Mouse (Mus musculus) heart, postnatal 10 days (tissue): ENCODE data around the gene Txndc2. TPM values are rescaled to one million over a fixed set of nuclear protein-coding genes. Genes with fewer than 3 reads are reported as not detected.
"Not testable (repeated sequence)": the region's sequence is repeated elsewhere in the genome, so short reads cannot be mapped to it uniquely, and the experiment has no call there.

ENCODE experiments used
- DNase-seq, 2 experiments: peaks; one replicate each; pipeline ENCODE4 v3.0.0; 2021
- intact Hi-C: fragments of 180-260 bp; cut with DNase I; formaldehyde crosslinking; loops from one replicate; pipeline ENCODE4 v1.15.1; 2025
- total RNA-seq, 2 experiments: library from RNA; stranded (reverse); gene quantifications; 2 replicates each; pipeline ENCODE4 v1.2.3; 2021

The Txndc2 gene
- total RNA-seq, 2 experiments from 2014 or later, result 0.15 to 0.19 TPM

GRCm38 (mm10) chr17:65656731-65657130, 14.8 kb upstream of the Txndc2 start:
- intact Hi-C loops, result no loop called here
- DNase-seq, result no peak

- intact Hi-C loops, result no loop called here
- DNase-seq, result no peak
These were observed 14.1 kb upstream of the Txndc2 start for GRCm38 (mm10) chr17:65656076-65656475.

- no peak for DNase-seq
- intact Hi-C loops, result no loop called here
These were observed 13.6 kb upstream of the Txndc2 start for GRCm38 (mm10) chr17:65655608-65656007.

- DNase-seq, result no peak
- intact Hi-C loops, result no loop called here
These were observed 8.6 kb upstream of the Txndc2 start for GRCm38 (mm10) chr17:65650598-65650997.

- no peak for DNase-seq
- intact Hi-C loops, result no loop called here
These were observed 7.2 kb upstream of the Txndc2 start for GRCm38 (mm10) chr17:65649175-65649493.

GRCm38 (mm10) chr17:65648371-65649174, 6.6 kb upstream of the Txndc2 start:
- intact Hi-C loops, result no loop called here
- peak in 1 of 2 experiments; percentile 11 for DNase-seq

- intact Hi-C loops, result no loop called here
These were observed 6.0 kb upstream of the Txndc2 start for GRCm38 (mm10) chr17:65647961-65648360.

GRCm38 (mm10) chr17:65647226-65647625, 5.3 kb upstream of the Txndc2 start:
- DNase-seq, result no peak
- intact Hi-C loops, result no loop called here

More at GRCm38 (mm10) chr17:65647961-65648360, 6.0 kb upstream of the Txndc2 start:
- DNase-seq, result no peak

GRCm38 (mm10) chr17:65643579-65643978, 1.6 kb upstream of the Txndc2 start:
- intact Hi-C loops, result no loop called here

GRCm38 (mm10) chr17:65643051-65643521, 1.1 kb upstream of the Txndc2 start:
- peak; percentile 39 to 49 for DNase-seq

More at GRCm38 (mm10) chr17:65643579-65643978, 1.6 kb upstream of the Txndc2 start:
- no peak for DNase-seq

GRCm38 (mm10) chr17:65642578-65642991, 617 bp upstream of the Txndc2 start:
- DNase-seq, result no peak

More at GRCm38 (mm10) chr17:65643051-65643521, 1.1 kb upstream of the Txndc2 start:
- intact Hi-C loops, result no loop called here

GRCm38 (mm10) chr17:65639144-65639543, 2.8 kb downstream of the Txndc2 start:
- intact Hi-C loops, result no loop called here
- DNase-seq, result no peak

More at GRCm38 (mm10) chr17:65642578-65642991, 617 bp upstream of the Txndc2 start:
- intact Hi-C loops, result no loop called here

GRCm38 (mm10) chr17:65635715-65636360, 6.1 kb downstream of the Txndc2 start:
- intact Hi-C loops, result no loop called here
- peak; percentile 48 to 49 for DNase-seq

GRCm38 (mm10) chr17:65629943-65630342, 12.0 kb downstream of the Txndc2 start:
- intact Hi-C loops, result no loop called here

GRCm38 (mm10) chr17:65628823-65629532, 13.0 kb downstream of the Txndc2 start:
- intact Hi-C loops, DNase-seq: not testable (repeated sequence)

More at GRCm38 (mm10) chr17:65629943-65630342, 12.0 kb downstream of the Txndc2 start:
- no peak for DNase-seq

- intact Hi-C loops, result no loop called here
These were observed 15.7 kb downstream of the Txndc2 start for GRCm38 (mm10) chr17:65626301-65626700.

GRCm38 (mm10) chr17:65625563-65625962, 16.4 kb downstream of the Txndc2 start:
- intact Hi-C loops, result no loop called here
- no peak for DNase-seq

More at GRCm38 (mm10) chr17:65626301-65626700, 15.7 kb downstream of the Txndc2 start:
- no peak for DNase-seq

- intact Hi-C loops, result no loop called here
- DNase-seq, result no peak
These were observed 18.8 kb downstream of the Txndc2 start for GRCm38 (mm10) chr17:65623130-65623529.

GRCm38 (mm10) chr17:65618431-65618830, 23.5 kb downstream of the Txndc2 start:
- intact Hi-C loops, result no loop called here
- no peak for DNase-seq

GRCm38 (mm10) chr17:65615678-65616077, 26.3 kb downstream of the Txndc2 start:
- DNase-seq, result no peak
- intact Hi-C loops, result loop anchor here (2.0 kb wide), 1 partner anchor 59 kb away; no protein-coding TSS in a partner anchor

GRCm38 (mm10) chr17:65614431-65614830, 27.5 kb downstream of the Txndc2 start:
- intact Hi-C loops, result loop anchor here (5.0 kb wide), 2 partner anchors 88 to 168 kb away; partner anchors contain the start of gene Ppp4r1
- no peak for DNase-seq
